Mouse (Mus musculus) E14TG2a.4 (cell line): ENCODE measurements around the gene Mettl21c.

Experiments
- H3K27me3 ChIP-seq: 2 replicates; pipeline ENCODE4 v1.6.1; 2014; ENCODE audit warnings: low read length, control low read depth; ENCODE audit not compliant: insufficient read depth
- H3K36me3 ChIP-seq: 2 replicates; pipeline ENCODE4 v1.6.1; 2014; ENCODE audit warnings: low read length, control low read depth; ENCODE audit not compliant: insufficient read depth
- H3K4me1 ChIP-seq: replicated peaks from 2 replicates; pipeline ENCODE4 v1.6.1; 2014; ENCODE audit warnings: low read depth, low read length, control low read depth
- H3K4me3 ChIP-seq: replicated peaks from 2 replicates; pipeline ENCODE4 v1.5.1; 2014; ENCODE audit warnings: mild to moderate bottlenecking, low read length
- H3K9me3 ChIP-seq: 2 replicates; pipeline ENCODE4 v1.6.1; 2014; ENCODE audit warnings: low read length, control low read depth
- CTCF ChIP-seq: conservative IDR thresholded peaks from 2 replicates; pipeline ENCODE4 v1.5.1; 2014; ENCODE audit warnings: low read length
- NANOG ChIP-seq: IDR thresholded peaks from 2 replicates; pipeline ENCODE4 v1.6.1; 2014; ENCODE audit warnings: borderline replicate concordance, low read length, mixed read lengths
- POU5F1 ChIP-seq: IDR thresholded peaks from 2 replicates; pipeline ENCODE4 v1.6.1; 2014; ENCODE audit warnings: low read length, borderline replicate concordance

Gene Mettl21c

DNA sequence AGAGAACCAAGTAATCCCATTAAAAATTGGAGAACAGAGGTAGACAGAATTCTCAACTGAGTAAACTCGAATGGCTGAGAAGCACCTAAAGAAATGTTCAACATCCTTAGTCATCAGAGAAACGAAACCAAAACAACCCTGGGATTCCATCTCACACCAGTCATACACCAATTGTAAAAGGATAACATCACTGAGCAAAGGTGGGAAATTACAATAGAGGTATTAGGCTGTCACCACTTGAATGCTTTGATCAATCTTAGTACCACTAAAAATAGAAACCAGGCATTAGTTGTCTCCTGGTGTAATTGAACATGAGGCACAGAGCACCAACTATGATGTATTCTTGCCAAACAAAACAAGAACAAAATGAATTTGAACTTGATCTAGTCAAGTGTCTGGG is 12.4 kb upstream of the Mettl21c start:
- Histone ChIP-seq H3K4me1 (peaks cover 9% of the 10 kb centered on the region; the same call in 1 of the 2 replicates), H3K4me3 (no peak overlapping the region), H3K27me3 (no peaks in the 10 kb centered on the region), H3K9me3 (no peaks in the 10 kb centered on the region), H3K36me3 (no peaks in the 10 kb centered on the region)
- TF ChIP-seq NANOG = no peak
- TF ChIP-seq POU5F1 = no peak
- TF ChIP-seq CTCF = no peak

DNA sequence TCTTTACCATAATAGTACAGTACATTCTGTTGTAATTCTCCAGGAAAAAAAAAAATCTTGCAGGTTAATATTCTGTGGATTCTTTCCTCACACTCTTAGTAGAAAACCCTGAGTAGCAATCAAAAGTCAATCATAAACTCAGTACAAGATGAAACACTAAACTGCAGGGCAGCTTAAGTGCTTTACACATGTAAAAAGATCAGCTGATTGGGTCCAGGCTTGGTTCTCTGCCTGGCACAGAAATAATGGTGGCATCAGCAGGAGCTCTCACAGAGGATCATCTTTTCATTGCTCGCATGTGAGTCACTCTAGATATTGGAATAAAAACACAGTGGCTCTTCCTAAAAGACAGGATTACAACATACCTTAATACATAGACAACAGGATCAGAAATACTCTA is 7.8 kb upstream of the Mettl21c start:
- Histone ChIP-seq H3K36me3 (no peaks in the 10 kb centered on the region), H3K4me3 (no peak overlapping the region), H3K4me1 (no peaks in the 10 kb centered on the region), H3K9me3 (no peaks in the 10 kb centered on the region), H3K27me3 (no peaks in the 10 kb centered on the region)
- TF ChIP-seq NANOG = no peak
- TF ChIP-seq CTCF = no peak

DNA sequence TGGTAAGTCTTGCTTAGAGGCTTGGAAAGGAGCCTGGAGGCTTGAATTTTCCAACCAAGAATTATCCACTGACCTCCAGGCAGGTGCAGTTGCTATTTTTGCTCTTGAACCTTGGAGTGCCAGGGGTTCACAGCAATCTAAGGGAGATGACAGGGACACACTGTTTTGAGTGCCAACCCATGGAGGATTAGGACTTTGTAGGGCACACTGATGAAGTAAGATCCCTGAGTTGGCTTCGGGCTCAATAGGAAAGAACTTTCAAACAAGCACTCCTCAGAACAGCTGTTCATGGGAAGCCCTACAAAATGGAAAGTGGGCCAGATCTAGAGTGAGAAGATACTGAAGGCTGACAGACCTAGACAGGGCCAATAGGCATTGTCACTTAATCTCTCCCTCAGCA is 2.8 kb upstream of the Mettl21c start:
- Histone ChIP-seq H3K36me3 (no peaks in the 10 kb centered on the region), H3K27me3 (no peaks in the 10 kb centered on the region), H3K4me3 (no peak overlapping the region), H3K9me3 (no peaks in the 10 kb centered on the region), H3K4me1 (no peaks in the 10 kb centered on the region)
- TF ChIP-seq CTCF = no peak
- TF ChIP-seq NANOG = no peak
- no peak for TF ChIP-seq POU5F1

DNA sequence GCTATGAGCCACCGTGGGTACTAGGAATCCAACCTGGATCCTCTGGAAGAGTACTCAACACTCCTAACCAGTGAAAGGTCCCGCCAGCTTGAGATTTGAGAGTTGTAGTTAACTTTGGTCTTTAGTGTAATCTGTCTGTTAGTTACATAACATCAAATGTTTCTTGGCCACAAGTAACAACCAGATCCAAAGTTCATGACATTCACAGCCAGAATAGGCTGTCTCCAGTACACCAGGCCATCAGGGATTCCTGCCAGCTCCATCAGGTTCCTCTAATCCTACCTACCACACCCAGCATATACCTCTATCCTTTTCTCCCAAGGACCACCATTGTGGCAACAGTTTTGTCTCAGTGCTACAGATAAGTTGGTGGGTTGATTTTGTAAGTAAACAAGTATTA is 4.3 kb downstream of the Mettl21c start:
- H3K27me3 ChIP-seq = no peaks in the 10 kb centered on the region
- no peaks in the 10 kb centered on the region for H3K9me3 ChIP-seq
- H3K4me1 ChIP-seq = no peaks in the 10 kb centered on the region
- H3K36me3 ChIP-seq = peaks cover 5% of the 10 kb centered on the region; the same call in 1 of the 2 replicates
- H3K4me3 ChIP-seq = no peak overlapping the region
- no peak for TF ChIP-seq POU5F1
- no peak for TF ChIP-seq NANOG
- TF ChIP-seq CTCF = no peak

DNA sequence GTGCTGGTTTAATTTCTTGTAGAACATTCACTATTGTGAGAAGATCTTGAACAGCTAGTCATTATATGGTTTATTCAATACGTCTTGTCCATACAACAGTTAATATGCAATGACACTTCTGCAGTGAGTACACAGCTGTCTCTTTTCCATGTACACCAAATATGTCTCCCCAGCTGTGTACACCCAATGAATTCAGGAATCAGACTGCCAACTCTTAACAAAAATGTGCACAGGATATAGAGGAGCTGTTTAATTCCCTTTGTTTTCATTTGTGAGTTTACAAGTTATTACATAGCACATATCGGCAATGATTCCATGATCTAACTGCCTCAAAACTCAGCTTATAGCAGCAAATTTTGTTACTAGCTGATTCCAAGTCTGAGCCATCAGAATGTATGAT is 15.3 kb downstream of the Mettl21c start:
- no peaks in the 10 kb centered on the region for H3K4me1 ChIP-seq
- no peaks in the 10 kb centered on the region for H3K27me3 ChIP-seq
- H3K36me3 ChIP-seq = peaks cover 65% of the 10 kb centered on the region
- TF ChIP-seq CTCF (no peak), NANOG (no peak), POU5F1 (no peak)
- H3K4me3 ChIP-seq = no peak overlapping the region
- H3K9me3 ChIP-seq = no peaks in the 10 kb centered on the region

DNA sequence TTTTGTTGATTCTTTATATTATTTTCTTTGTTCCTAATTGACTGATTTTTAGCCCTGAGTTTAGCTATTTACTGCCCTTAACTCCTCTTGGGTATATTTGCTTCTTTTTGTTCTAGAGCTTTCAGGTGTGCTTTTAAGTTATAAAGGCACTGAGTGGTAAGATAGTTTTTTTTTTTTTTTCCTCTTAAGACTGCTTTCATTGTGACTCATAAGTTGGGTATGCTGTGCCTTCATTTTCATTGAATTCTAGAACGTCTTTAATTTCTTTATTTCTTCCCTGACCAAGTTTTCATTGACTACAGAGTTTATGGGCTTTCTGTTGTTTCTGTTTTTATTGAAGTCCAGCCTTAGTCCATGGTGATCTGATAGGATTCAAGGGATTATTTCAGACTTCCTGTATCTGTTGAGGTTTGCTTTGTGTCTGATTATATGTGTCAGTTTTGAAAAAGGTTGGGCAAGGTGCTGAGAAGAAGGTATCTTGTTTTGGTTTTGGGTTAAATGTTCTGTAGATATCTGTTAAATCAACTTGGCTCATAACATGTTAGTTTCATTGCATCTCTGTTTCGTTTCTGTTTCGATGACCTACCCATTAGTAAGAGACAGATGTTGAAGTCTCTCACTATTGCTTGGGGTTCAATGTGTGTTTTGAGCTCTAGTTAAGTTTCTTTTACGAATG is 22.8 kb downstream of the Mettl21c start:
- Histone ChIP-seq H3K36me3 (peaks cover 78% of the 10 kb centered on the region), H3K9me3 (no peaks in the 10 kb centered on the region), H3K27me3 (no peaks in the 10 kb centered on the region), H3K4me1 (no peaks in the 10 kb centered on the region), H3K4me3 (no peak overlapping the region)
- no peak for TF ChIP-seq NANOG
- no peak for TF ChIP-seq CTCF
- no peak for TF ChIP-seq POU5F1

DNA sequence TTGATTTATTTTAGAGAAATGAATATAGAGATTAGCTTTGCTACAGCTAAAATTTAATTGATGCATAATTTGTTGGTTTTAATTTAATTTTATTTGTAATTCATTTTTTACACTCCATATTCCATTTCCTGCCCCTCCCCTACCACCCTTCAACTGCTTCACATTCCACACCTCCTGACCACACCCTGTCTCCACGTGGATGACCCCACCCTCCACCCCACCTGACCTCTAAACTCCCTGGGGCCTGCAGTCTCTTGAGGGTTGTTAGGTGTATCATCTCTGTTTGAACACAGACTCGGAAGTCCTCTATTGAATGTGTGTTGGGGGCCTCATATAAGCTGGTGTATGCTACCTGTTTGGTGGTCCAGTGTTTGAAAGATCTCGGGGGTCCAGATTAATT is 48.7 kb downstream of the Mettl21c start:
- H3K36me3 ChIP-seq = peaks cover 79% of the 10 kb centered on the region
- no peaks in the 10 kb centered on the region for H3K27me3 ChIP-seq
- peaks cover 22% of the 10 kb centered on the region for H3K4me1 ChIP-seq
- H3K9me3 ChIP-seq = no peaks in the 10 kb centered on the region
- TF ChIP-seq NANOG = no peak
- H3K4me3 ChIP-seq = no peak overlapping the region

DNA sequence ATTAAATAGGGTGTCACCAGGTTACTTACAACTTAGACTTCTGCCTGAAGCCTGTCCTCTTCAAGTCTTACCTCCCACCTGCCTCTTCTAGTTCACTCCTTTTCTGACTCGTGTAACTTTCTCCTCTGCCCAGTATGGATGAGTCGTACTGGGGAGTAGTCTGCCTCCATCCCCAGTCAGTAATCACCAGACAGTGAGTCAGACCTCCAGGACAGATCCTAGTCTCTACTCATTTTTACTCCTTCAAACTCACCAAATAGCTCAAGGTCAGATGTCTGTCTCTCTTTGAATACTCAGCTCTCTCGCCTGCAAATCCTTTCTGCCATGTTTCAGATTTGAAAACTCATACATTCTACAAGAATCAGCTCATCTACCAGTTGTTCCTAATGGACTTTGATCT is 50.5 kb downstream of the Mettl21c start:
- peaks cover 73% of the 10 kb centered on the region for H3K36me3 ChIP-seq
- H3K4me1 ChIP-seq = peaks cover 25% of the 10 kb centered on the region
- H3K9me3 ChIP-seq = no peaks in the 10 kb centered on the region
- no peak for TF ChIP-seq NANOG
- H3K4me3 ChIP-seq = no peak overlapping the region
- no peaks in the 10 kb centered on the region for H3K27me3 ChIP-seq

DNA sequence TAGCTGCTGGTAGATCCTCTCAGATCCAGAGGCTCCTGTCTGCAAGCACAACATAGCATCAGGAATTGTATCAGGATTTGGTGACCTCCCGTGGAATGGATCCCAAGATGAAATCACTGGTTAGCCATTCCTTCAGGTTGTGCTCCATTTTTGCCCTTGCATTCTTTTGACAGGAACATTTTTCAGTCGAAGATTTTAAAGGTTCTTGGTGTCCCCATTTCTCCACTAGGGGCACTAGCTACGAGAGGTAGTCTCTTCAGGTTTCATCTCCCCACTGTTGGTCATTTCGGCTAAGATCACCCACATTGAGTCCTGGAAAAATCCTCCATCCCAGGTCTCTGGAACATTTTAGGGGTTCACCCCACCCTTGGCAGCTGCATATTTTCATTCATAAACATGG is 53.1 kb downstream of the Mettl21c start:
- Histone ChIP-seq H3K36me3 (peaks cover 57% of the 10 kb centered on the region), H3K27me3 (no peaks in the 10 kb centered on the region), H3K9me3 (no peaks in the 10 kb centered on the region), H3K4me3 (no peak overlapping the region), H3K4me1 (peaks cover 28% of the 10 kb centered on the region)
- TF ChIP-seq CTCF = peak; percentile 48
- no peak for TF ChIP-seq POU5F1
